Mouse (Mus musculus) limb, embryonic 10.5 days (tissue): ENCODE results near the gene Gm20431. TPM values are rescaled to one million over a fixed set of nuclear protein-coding genes. Genes with fewer than 3 reads are reported as not detected.

Experiments used
- DNase-seq: peaks from one replicate; pipeline ENCODE4 v3.0.0-alpha.2; 2017; ENCODE audit warnings: low spot score
- H3K27ac ChIP-seq: fragments of 300-500 bp; sonication (generic); 2 replicates; pipeline ENCODE4 v1.5.1; 2016; ENCODE audit warnings: mild to moderate bottlenecking
- H3K27me3 ChIP-seq: fragments of 300-500 bp; sonication (generic); 2 replicates; pipeline ENCODE4 v1.6.1; 2016; ENCODE audit warnings: low read depth, mild to moderate bottlenecking; ENCODE audit not compliant: poor library complexity, severe bottlenecking
- H3K36me3 ChIP-seq: fragments of 300-500 bp; sonication (generic); 2 replicates; pipeline ENCODE4 v1.6.1; 2016; ENCODE audit warnings: mild to moderate bottlenecking, moderate library complexity
- H3K4me1 ChIP-seq: fragments of 300-500 bp; sonication (generic); 2 replicates; pipeline ENCODE4 v1.6.1; 2016
- H3K4me3 ChIP-seq: fragments of 300-500 bp; sonication (generic); 2 replicates; pipeline ENCODE4 v1.5.1; 2016; ENCODE audit warnings: mild to moderate bottlenecking, moderate library complexity
- H3K9me3 ChIP-seq: fragments of 300-500 bp; sonication (generic); replicated peaks from 2 replicates; pipeline ENCODE4 v1.6.1; 2016; ENCODE audit warnings: mild to moderate bottlenecking
- WGBS: fragments of 180-500 bp; shearing (Covaris S2); methylation state at CpG from one replicate; pipeline ENCODE4 v1.1.7; 2016; 5-methylcytosine and 5-hydroxymethylcytosine counted together
- polyA plus RNA-seq: library from polyadenylated mRNA; unstranded; fragments of >200 nt; fragmentation: Nextera tagmentation; extraction: Ambion mirVana; gene quantifications from 2 replicates; pipeline ENCODE4 v1.2.1, GENCODE M21; 2016

Gm20431 gene
- polyA plus RNA-seq, 1 experiment from 2014 or later, result 1.0 TPM

DNA sequence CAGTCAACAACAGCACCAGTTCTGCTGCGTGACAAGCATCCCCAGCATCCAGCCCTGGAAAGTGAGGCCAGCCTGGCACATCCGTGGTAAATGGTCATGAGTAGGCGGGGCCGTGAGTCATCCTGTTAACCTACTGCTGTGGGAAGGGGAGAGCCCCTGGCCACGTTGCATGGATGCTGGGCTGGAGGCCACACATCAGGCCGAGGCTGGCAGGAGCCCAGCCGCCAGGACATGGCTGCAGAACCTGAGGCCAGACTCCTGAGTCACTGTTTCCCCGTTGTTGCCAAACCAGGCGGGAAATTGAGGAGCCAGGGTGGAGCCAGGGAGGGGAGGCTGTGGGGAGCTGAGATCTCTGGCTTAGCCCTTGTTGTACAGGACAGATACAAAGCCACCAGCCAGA, 86.5 kb downstream of the Gm20431 start:
- 72% methylated on average over 9 of the region's 9 CpGs for WGBS
- peaks cover 42% of the 10 kb centered on the region for H3K4me1 ChIP-seq
- H3K9me3 ChIP-seq, result no peaks in the 10 kb centered on the region
- DNase-seq, result no peak
- no peak overlapping the region for H3K4me3 ChIP-seq
- no peaks in the 10 kb centered on the region for H3K36me3 ChIP-seq
- no peaks in the 10 kb centered on the region for H3K27me3 ChIP-seq
- H3K27ac ChIP-seq, result peak overlapping the region; percentile 37

GRCm38 (mm10) chr2:167571442-167572220, 89.7 kb downstream of the Gm20431 start:
- no peaks in the 10 kb centered on the region for H3K9me3 ChIP-seq
- H3K4me3 ChIP-seq, result no peak overlapping the region
- H3K36me3 ChIP-seq, result no peaks in the 10 kb centered on the region
- 87% methylated on average over 18 of the region's 18 CpGs for WGBS
- H3K27ac ChIP-seq, result peak overlapping the region; percentile 64
- peaks cover 42% of the 10 kb centered on the region for H3K4me1 ChIP-seq
- no peaks in the 10 kb centered on the region for H3K27me3 ChIP-seq
- no peak for DNase-seq

GRCm38 (mm10) chr2:167570815-167571214, 90.5 kb downstream of the Gm20431 start:
- H3K9me3 ChIP-seq, result no peaks in the 10 kb centered on the region
- H3K27me3 ChIP-seq, result no peaks in the 10 kb centered on the region
- H3K27ac ChIP-seq, result peak overlapping the region; percentile 64
- no peaks in the 10 kb centered on the region for H3K36me3 ChIP-seq
- no peak overlapping the region for H3K4me3 ChIP-seq
- DNase-seq, result no peak
- peaks cover 44% of the 10 kb centered on the region for H3K4me1 ChIP-seq
- 92% methylated on average over 6 of the region's 6 CpGs for WGBS

DNA sequence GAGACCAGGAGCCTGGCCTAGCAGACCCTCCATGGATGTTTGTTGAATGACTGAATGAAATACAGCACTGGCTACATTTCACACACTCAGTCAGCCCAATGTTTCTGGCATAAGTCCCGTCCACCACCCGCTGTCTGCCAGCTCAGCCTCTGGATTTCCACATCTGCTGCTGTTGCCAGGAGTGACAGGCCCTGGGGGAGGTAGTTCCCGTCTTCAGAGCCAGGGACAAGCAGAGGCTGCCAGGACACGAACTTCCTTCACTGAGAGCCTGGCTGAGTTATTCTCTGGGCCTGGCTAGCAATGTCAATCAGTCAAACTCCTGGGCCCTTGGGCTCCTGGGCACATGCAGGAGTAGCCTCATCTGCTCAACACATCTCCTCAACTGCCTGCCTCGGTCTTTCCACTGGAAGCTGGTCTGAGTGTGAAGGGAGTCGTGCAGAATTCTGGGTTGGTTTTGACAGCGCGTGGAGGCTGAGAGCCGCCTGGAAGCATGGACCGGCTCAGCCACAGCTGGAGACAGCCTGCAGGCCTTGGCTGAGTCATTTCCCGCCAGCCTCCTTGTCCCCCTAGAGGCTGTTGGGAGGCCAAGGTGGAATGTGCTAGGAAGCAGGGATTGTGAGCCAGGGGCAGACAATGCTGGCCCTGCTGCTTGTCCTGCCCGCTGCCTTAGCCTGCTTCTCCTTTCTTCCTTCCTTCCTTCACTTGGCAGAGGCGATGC, 91.2 kb downstream of the Gm20431 start:
- no peak for DNase-seq
- H3K27me3 ChIP-seq, result no peaks in the 10 kb centered on the region
- no peaks in the 10 kb centered on the region for H3K36me3 ChIP-seq
- H3K4me3 ChIP-seq, result no peak overlapping the region
- H3K4me1 ChIP-seq, result peaks cover 45% of the 10 kb centered on the region
- 73% methylated on average over 13 of the region's 13 CpGs for WGBS
- no peaks in the 10 kb centered on the region for H3K9me3 ChIP-seq
- H3K27ac ChIP-seq, result peak overlapping the region; percentile 64

DNA sequence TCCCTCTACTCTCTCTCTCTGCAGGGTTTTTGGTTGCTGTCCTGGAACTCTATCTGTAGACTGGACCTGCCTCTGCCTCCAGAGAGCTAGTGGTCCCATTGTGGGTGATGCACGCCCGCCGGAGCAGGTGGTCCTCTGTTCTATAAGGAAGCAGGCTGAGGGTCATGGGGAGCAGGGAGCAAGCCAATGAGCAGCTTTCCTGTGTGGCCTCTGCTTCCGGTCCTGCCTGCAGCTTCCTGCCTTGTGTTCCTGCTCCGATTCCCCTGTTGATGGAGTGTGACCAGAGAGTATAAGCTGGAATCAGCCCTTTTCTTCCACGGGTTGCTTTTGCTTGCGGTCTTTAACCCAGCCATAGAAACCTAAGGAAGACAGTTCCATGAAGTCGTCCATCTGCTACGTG, 93.2 kb downstream of the Gm20431 start:
- Histone ChIP-seq H3K4me1 (peaks cover 59% of the 10 kb centered on the region), H3K27ac (peak overlapping the region; percentile 75), H3K9me3 (no peaks in the 10 kb centered on the region), H3K27me3 (no peaks in the 10 kb centered on the region), H3K4me3 (no peak overlapping the region), H3K36me3 (no peaks in the 10 kb centered on the region)
- no peak for DNase-seq
- WGBS, result 89% methylated on average over 9 of the region's 9 CpGs

DNA sequence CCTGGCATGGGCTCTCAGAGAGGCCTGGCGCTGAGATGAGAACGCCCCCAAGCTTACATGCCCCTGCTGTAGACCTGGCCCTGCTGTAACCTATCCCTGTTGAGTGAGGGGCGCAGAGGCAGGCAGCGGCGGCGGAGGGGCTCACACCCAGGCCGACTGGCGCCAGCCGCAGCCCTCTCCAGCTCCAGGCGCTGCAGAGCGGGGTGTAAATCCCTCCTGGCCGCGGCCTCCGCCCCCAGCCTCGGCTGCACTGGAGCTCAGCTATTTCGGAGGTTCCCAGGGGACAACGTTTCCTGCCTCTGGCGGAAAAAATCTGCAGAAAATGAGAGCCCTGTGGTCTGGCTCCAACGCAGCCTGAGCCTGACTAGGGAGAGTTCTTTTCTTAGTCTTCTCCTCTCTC, 95.6 kb downstream of the Gm20431 start:
- Histone ChIP-seq H3K27me3 (0 out of 2 replicates have a peak, but pooled peaks cover 5% of the 10 kb centered on the region), H3K9me3 (no peaks in the 10 kb centered on the region), H3K27ac (peak overlapping the region; percentile 90), H3K4me3 (peak overlapping the region; percentile 38), H3K36me3 (no peaks in the 10 kb centered on the region), H3K4me1 (peaks cover 73% of the 10 kb centered on the region)
- WGBS, result 3% methylated on average over 19 of the region's 19 CpGs
- peak; percentile 82 for DNase-seq

DNA sequence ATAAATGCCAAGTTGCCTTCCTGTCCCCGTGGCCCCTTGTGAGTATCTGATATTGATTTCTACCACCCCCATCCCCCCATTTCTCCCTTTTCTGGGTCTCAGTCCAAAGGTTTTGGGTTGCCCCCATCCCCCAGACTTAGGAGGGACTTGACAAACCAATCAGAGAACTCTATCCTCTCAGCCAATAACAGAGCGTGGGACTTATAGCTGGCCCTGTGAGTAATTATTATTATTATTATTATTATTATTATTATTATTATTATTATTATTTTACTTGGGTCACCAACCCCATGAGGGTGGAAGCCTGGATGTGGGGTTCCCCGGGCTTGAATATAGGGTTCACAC, 96.0 kb downstream of the Gm20431 start:
- H3K27me3 ChIP-seq, result 0 out of 2 replicates have a peak, but pooled peaks cover 5% of the 10 kb centered on the region
- 48% methylated on average over 3 of the region's 3 CpGs for WGBS
- peak overlapping the region; percentile 90 for H3K27ac ChIP-seq
- H3K4me1 ChIP-seq, result peaks cover 73% of the 10 kb centered on the region
- peak overlapping the region; percentile 38 for H3K4me3 ChIP-seq
- no peaks in the 10 kb centered on the region for H3K9me3 ChIP-seq
- DNase-seq, result no peak
- H3K36me3 ChIP-seq, result no peaks in the 10 kb centered on the region

DNA sequence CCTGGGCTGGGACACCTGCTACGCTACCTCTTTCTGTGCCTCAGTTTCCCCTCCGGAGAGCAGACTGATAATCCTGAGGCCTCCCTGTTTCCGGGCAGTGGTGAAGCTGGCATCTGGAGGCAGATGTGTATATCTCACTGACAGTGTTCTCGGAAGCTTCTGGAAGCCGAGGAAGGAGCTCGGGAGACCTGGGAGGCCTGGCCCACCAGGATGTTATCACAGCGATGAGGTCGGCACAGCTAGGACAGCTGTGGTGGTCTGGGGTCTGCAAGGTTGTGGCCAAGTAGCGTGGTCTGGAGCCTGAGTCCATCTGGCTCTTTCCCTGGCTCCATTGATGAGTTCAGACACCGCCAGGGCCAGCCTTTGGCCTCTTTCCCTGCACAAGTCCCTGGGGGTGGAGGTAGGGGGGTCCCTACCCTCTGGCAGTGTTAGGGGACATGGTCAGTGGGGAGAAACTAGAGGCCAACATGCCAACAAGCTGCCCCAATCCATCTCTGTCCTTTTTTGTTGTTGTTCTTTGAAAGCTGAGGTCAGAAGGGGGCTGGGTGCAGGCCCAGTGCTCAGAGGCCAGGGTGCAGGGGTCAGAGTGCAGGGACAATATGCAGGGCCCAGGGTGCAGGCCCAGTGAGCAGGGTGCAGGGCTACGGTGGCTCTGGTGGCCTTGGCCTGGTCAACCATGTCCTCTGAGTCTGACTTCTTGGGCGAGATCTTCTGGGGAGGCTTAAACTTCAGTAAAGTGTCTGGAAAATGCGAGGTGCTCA, 96.6 kb downstream of the Gm20431 start:
- Histone ChIP-seq H3K27ac (peak overlapping the region; percentile 89), H3K4me3 (no peak overlapping the region), H3K27me3 (0 out of 2 replicates have a peak, but pooled peaks cover 5% of the 10 kb centered on the region)

GRCm38 (mm10) chr2:167563703-167564102, 97.6 kb downstream of the Gm20431 start:
- peak overlapping the region; percentile 27 for H3K4me3 ChIP-seq
- WGBS, result 5% methylated on average over 12 of the region's 12 CpGs
- H3K9me3 ChIP-seq, result no peaks in the 10 kb centered on the region
- peak; percentile 91 for DNase-seq
- peak overlapping the region; percentile 89 for H3K27ac ChIP-seq
- H3K36me3 ChIP-seq, result no peaks in the 10 kb centered on the region
- H3K4me1 ChIP-seq, result peaks cover 84% of the 10 kb centered on the region
- H3K27me3 ChIP-seq, result 0 out of 2 replicates have a peak, but pooled peaks cover 5% of the 10 kb centered on the region

More for the DNA sequence above, 96.6 kb downstream of the Gm20431 start:
- H3K36me3 ChIP-seq, result no peaks in the 10 kb centered on the region
- 50% methylated on average over 13 of the region's 13 CpGs for WGBS
- DNase-seq, result no peak
- peaks cover 74% of the 10 kb centered on the region for H3K4me1 ChIP-seq
- H3K9me3 ChIP-seq, result no peaks in the 10 kb centered on the region

DNA sequence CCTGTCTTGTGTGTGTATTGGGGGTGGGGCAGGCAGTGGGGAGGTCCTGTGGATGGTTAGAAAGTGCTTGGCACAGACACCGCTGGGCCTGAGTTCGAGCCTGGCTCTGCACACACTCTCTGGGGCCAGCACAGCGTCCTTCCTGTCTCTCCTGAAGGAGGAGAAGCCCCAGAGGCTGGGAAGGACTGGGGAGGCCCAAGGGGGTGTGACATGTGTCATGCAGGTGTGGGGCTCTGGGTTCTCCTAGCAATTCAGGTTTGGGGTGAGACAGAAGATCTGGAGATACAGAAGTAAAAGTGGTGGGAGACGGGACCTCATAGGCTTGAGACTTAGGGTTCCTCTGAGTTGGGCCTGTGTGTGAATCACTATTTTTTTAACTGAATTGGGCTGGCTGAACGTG, 98.3 kb downstream of the Gm20431 start:
- Histone ChIP-seq H3K36me3 (no peaks in the 10 kb centered on the region), H3K27ac (peak overlapping the region; percentile 89), H3K9me3 (no peaks in the 10 kb centered on the region), H3K4me1 (peaks cover 84% of the 10 kb centered on the region), H3K4me3 (no peak overlapping the region), H3K27me3 (0 out of 2 replicates have a peak, but pooled peaks cover 8% of the 10 kb centered on the region)
- WGBS, result 52% methylated on average over 5 of the region's 5 CpGs
- DNase-seq, result peak; percentile 59

DNA sequence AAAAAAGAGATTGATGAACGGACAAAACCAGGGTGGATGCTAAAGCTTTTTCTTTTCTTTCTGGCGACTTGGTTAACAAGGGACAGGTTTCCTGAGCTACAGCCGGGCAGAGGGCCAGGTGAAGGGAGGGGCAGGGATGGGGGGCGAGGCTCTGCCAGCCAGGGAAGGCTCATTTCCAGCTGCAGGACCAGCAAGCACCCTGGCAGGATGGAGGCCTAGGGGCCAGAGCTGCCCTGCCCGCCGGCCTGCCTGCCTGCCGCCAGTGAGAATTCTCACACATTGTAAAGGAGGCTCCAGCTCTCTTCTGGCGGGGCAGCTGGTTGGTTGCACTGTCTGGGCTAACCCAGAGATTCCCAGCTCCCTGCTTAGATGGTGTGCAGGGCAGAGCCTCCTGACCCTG, 99.2 kb downstream of the Gm20431 start:
- H3K27me3 ChIP-seq, result 0 out of 2 replicates have a peak, but pooled peaks cover 8% of the 10 kb centered on the region
- 19% methylated on average over 8 of the region's 8 CpGs for WGBS
- peak; percentile 53 for DNase-seq
- H3K36me3 ChIP-seq, result no peaks in the 10 kb centered on the region
- peaks cover 82% of the 10 kb centered on the region for H3K4me1 ChIP-seq
- peak overlapping the region; percentile 25 for H3K4me3 ChIP-seq
- no peaks in the 10 kb centered on the region for H3K9me3 ChIP-seq
- peak overlapping the region; percentile 89 for H3K27ac ChIP-seq

DNA sequence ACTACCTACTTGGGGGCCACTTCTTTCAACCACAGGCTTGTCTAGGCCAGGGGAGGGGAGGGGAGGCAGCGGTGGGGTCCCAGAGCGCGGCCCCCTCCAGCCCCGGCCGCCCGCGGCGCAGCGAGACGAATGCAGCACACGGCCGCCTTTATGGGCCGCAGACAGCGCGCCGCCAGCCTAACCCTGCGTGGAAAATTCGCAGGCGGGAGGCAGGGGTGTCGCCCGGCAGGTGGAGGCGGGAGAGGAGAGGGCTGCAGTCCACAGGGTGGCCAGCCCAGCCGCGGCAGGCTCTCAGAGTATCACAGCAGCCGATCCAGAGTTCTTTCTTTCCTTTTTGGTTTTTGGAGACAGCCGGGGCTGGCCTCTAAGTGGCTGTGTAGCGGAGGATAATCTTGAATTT, 101.9 kb downstream of the Gm20431 start:
- H3K4me3 ChIP-seq, result peak overlapping the region; percentile 26
- peak overlapping the region; percentile 87 for H3K27ac ChIP-seq
- peaks cover 78% of the 10 kb centered on the region for H3K4me1 ChIP-seq
- H3K9me3 ChIP-seq, result no peaks in the 10 kb centered on the region
- DNase-seq, result peak; percentile 59
- 16% methylated on average over 27 of the region's 27 CpGs for WGBS
- H3K36me3 ChIP-seq, result no peaks in the 10 kb centered on the region
- 0 out of 2 replicates have a peak, but pooled peaks cover 8% of the 10 kb centered on the region for H3K27me3 ChIP-seq
